ENCODE assay signal across 8 mouse cellular contexts in the genomic region with DNA sequence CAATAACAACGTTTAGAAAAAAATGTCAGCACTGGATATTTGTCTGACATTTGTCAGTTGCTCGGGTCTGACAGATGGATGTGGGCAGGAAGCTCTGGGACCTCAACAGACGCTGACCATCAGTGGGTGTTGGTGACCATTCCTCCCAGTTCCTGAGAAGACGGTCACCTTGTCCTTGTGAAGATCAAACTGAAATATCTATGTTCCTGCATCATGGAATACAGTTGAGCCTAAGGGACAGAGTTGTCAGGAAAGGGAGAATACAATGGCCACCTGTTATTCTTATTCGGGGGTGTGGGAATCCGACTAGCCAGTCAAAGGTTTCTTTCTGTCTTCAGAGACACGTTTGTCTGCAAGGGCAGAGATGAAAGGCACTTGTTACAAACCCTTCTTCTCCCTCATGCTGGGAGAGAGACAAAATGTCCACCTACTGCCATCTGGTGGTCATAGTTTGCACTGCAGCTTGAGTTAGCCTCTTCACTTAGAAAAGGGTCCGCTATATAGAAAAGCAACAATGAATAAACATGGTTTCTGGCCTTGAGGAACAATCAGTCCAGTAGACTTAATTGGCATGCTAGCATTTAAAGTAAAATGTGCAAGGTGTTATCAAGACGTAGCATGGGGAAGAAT. TPM values are rescaled to one million over a fixed set of nuclear protein-coding genes. Genes with fewer than 3 reads are reported as not detected.
DNase-seq lines count a peak whose midpoint lies in the region; ATAC-seq and TF ChIP-seq lines count a peak whose summit lies in the region.

No protein-coding gene starts in this region.

- no peak overlapping the region for H3K9ac ChIP-seq in hindbrain, embryonic 12.5 days

- peak; percentile 82 for TF ChIP-seq CTCF in Patski (IDR thresholded peaks at IDR 0.05)

- no peaks in the 10 kb centered on the region for H3K9me3 ChIP-seq in hindbrain, embryonic 12.5 days (replicated peaks)

- POLR2A ChIA-PET in Patski (lab: Charles Lee) = no interaction called here

- ATAC-seq in Patski = no peak
- peak; percentile 71 for ATAC-seq in hindbrain, embryonic 12.5 days (ENCODE audit: low FRiP score)

- H3K27me3 ChIP-seq in Patski = no peaks in the 10 kb centered on the region
- no peaks in the 10 kb centered on the region for H3K27me3 ChIP-seq in hindbrain, embryonic 12.5 days

- H3K4me2 ChIP-seq in hindbrain, embryonic 12.5 days (replicated peaks) = no peak overlapping the region

- CTCF ChIA-PET in Patski (lab: Charles Lee) = interaction anchor here (0.8 to 1.5 kb wide), 6 partner anchors 9 to 1304 kb away, joined by 3 to 8 read pairs (median 3); no protein-coding TSS in a partner anchor

- no peak overlapping the region for H3K4me3 ChIP-seq in hindbrain, embryonic 12.5 days

- no peak overlapping the region for H3K27ac ChIP-seq in hindbrain, embryonic 12.5 days

- in situ Hi-C loops in Patski (cut with MboI; ENCODE audit: low pct_unique_long_range_greater_than_20kb) = loop anchor here (5.0 to 25.0 kb wide), 4 partner anchors 191 to 1281 kb away; a partner anchor contains a TSS

- no peaks in the 10 kb centered on the region for H3K36me3 ChIP-seq in hindbrain, embryonic 12.5 days

- 38% methylated on average over 9 of the region's 9 CpGs for WGBS in hindbrain, embryonic 12.5 days

- no peak for DNase-seq in Patski (ENCODE audit: low read depth, low spot score)
- DNase-seq in cerebellum, adult 18-20 months = peak; percentile 77 to 83
- DNase-seq in forelimb bud, embryonic 11.5 days (ENCODE audit: low read depth, low spot score) = peak; percentile 79
- DNase-seq in layer of hippocampus, postnatal 25 days (ENCODE audit: extremely low spot score in 1 of 2, low spot score in 1 of 2) = peak; percentile 86 to 98
- DNase-seq in mesoderm, embryonic 11.5 days (ENCODE audit: low read depth, low spot score) = peak; percentile 85
- DNase-seq in right cerebral cortex, postnatal 14 days = peak; percentile 89
- DNase-seq in urinary bladder, postnatal 4 days (ENCODE audit: low spot score in 2 of 2) = peak; percentile 61 to 86

- H3K4me1 ChIP-seq in hindbrain, embryonic 12.5 days = no peaks in the 10 kb centered on the region

RNA-seq across cellular contexts. Expression of a gene that starts 23.0 kb away (rescaled TPM):
- 0.10 TPM for polyA plus RNA-seq in Patski (2021)
- not detected in 2 replicates for polyA plus RNA-seq in hindbrain, embryonic 12.5 days (2016; fragmentation: Nextera tagmentation; extraction: Ambion mirVana)
- total RNA-seq in layer of hippocampus, postnatal 25 days (2021) = not detected
